Mouse (Mus musculus) midbrain, postnatal 0 days (tissue): Measurements from ENCODE around the gene Scn7a. TPM values are rescaled to one million over a fixed set of nuclear protein-coding genes. Genes with fewer than 3 reads are reported as not detected.

ENCODE experiments used
- ATAC-seq: fragments of 200-750 bp; cut with Nextera tagmentation; 2 replicates; pipeline ENCODE4 v1.8.0; 2017; ENCODE audit warnings: moderate number of reproducible peaks, mild to moderate bottlenecking, moderate TSS enrichment, moderate library complexity; ENCODE audit not compliant: low FRiP score
- DNase-seq: peaks from one replicate; pipeline ENCODE4 v3.0.0-alpha.2; 2015; ENCODE audit warnings: low spot score
- H3K27ac ChIP-seq: fragments of 300-500 bp; sonication (generic); 2 replicates; pipeline ENCODE4 v1.5.1; 2014; ENCODE audit warnings: low read depth, mild to moderate bottlenecking, low read length, mixed read lengths
- H3K27me3 ChIP-seq: fragments of 300-500 bp; sonication (generic); 2 replicates; pipeline ENCODE4 v1.6.1; 2014; ENCODE audit warnings: low read length, control low read depth, mixed read lengths; ENCODE audit not compliant: insufficient read depth
- H3K36me3 ChIP-seq: fragments of 300-500 bp; sonication (generic); 2 replicates; pipeline ENCODE4 v1.6.1; 2014; ENCODE audit warnings: low read length, control low read depth, mixed read lengths; ENCODE audit not compliant: insufficient read depth
- H3K4me1 ChIP-seq: fragments of 300-500 bp; sonication (generic); 2 replicates; pipeline ENCODE4 v1.6.1; 2014; ENCODE audit warnings: mild to moderate bottlenecking, control low read depth, antibody characterized with exemption, low read length, mixed read lengths; ENCODE audit not compliant: insufficient read depth
- H3K4me2 ChIP-seq: fragments of 300-500 bp; sonication (generic); 2 replicates; pipeline ENCODE4 v1.6.1; 2014; ENCODE audit warnings: low read depth, mild to moderate bottlenecking, low read length, mixed read lengths; ENCODE audit not compliant: poor library complexity, severe bottlenecking
- H3K4me3 ChIP-seq: fragments of 300-500 bp; sonication (generic); 2 replicates; pipeline ENCODE4 v1.5.1; 2014; ENCODE audit warnings: low read depth, mild to moderate bottlenecking, low read length, moderate library complexity
- H3K9ac ChIP-seq: fragments of 300-500 bp; sonication (generic); replicated peaks from 2 replicates; pipeline ENCODE4 v1.6.1; 2014; ENCODE audit warnings: mild to moderate bottlenecking, low read length, moderate library complexity, mixed read lengths; ENCODE audit not compliant: poor library complexity, severe bottlenecking
- H3K9me3 ChIP-seq: fragments of 300-500 bp; sonication (generic); 2 replicates; pipeline ENCODE4 v1.6.1; 2016; ENCODE audit warnings: low read length, control low read depth
- CTCF ChIP-seq: IDR thresholded peaks from 2 replicates; pipeline ENCODE4 v1.5.1; 2016; ENCODE audit warnings: antibody characterized with exemption, mild to moderate bottlenecking
- WGBS: fragments of 180-500 bp; shearing (Covaris S2); extraction: QIAGEN DNeasy Blood & Tissue Kit; methylation state at CpG from one replicate; pipeline ENCODE4 v1.1.7; 2014; 5-methylcytosine and 5-hydroxymethylcytosine counted together
- polyA plus RNA-seq: library from polyadenylated mRNA; unstranded; fragments of >200 nt; fragmentation: Nextera tagmentation; extraction: Ambion mirVana; gene quantifications from 2 replicates; pipeline ENCODE4 v1.2.1, GENCODE M21; 2015
- total RNA-seq: library from RNA; depleted of rRNA; stranded (reverse); fragments of >200 nt; gene quantifications from 2 replicates; pipeline ENCODE4 v1.2.3, GENCODE M21; 2014

Gene Scn7a
- total and polyA plus RNA-seq, 2 experiments from 2014 or later = 0.27 to 0.55 TPM

DNA sequence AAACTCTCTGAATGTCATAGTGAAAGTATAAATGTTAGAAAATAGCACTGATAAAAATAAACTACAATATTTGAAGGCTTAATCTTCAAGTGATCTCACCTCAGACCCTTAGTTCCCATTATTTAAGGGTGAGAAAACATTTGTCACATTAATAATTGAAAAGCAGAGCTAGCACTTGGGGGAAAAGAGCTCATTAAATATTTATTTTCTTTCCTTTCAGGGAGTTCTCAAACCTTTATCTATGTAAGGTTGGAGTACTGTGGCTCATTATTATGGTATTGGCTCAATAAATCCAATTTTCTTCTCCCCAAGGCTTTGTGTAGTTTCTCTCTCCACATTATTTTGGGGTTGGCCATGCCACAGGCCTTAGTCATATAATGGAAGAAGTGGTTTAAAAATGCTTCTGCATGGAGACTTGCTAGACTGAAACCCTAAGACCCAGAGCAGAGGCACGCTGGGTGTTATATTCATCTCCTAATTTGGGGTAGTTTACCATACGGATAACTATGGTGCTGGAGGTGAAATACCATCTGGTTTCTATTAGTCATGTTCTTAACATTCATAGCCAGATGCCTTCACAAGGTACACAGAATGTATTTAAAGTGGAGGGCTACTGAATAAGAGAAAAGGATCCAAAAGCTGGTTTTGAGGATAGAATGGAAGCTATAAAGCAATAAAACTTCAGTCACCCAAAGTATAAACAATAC is 57.7 kb downstream of the Scn7a start:
- Histone ChIP-seq H3K27ac (no peak overlapping the region), H3K4me2 (no peak overlapping the region), H3K27me3 (no peaks in the 10 kb centered on the region), H3K36me3 (no peaks in the 10 kb centered on the region), H3K4me1 (no peaks in the 10 kb centered on the region), H3K9ac (no peak overlapping the region), H3K9me3 (no peaks in the 10 kb centered on the region), H3K4me3 (no peak overlapping the region)
- ATAC-seq (no peak), DNase-seq (no peak)
- 45% methylated on average over 2 of the region's 2 CpGs for WGBS
- TF ChIP-seq CTCF = no peak

DNA sequence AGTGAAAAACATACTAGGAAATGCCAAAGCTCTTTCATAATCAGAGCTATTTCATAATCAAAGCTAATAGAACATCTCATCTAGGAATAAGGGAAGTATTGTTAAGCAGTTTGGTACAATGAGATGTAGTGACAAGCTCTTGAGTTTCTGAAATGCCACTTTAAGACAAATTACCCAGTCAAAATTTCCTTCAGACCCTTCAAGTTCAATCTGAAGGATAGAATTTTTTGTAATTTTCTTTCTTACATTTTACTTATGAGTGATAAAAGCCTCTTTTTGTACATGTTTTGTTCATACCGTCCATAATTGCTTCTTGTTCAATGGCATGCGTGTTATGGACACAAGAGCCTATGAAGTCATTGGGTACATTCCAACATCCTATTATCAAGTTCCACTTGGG is 72.6 kb downstream of the Scn7a start:
- Histone ChIP-seq H3K27me3 (no peaks in the 10 kb centered on the region), H3K9me3 (no peaks in the 10 kb centered on the region), H3K27ac (no peak overlapping the region), H3K9ac (no peak overlapping the region), H3K36me3 (no peaks in the 10 kb centered on the region), H3K4me3 (no peak overlapping the region), H3K4me1 (no peaks in the 10 kb centered on the region), H3K4me2 (no peak overlapping the region)
- ATAC-seq = no peak
- no peak for TF ChIP-seq CTCF
- DNase-seq = no peak
- WGBS = 87% methylated on average over 2 of the region's 2 CpGs

DNA sequence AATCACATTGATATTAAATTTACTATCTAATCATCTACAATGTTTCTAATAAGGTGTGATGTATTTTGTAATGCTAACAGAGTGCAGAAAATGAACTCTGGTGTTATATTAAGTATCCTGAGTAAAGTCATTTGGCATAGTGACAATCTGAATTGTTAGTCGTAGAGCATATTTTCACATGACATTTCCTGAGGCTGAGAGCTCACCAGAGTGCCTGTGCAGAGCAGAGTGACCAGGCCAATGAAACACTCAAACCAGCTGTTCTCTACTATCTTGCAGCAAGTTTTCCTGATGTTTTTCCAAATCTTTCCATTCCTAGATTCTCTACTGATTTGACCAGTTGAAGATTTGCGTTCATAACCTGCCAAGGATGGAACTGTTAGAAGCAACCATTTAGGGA is 92.4 kb downstream of the Scn7a start:
- no peaks in the 10 kb centered on the region for H3K36me3 ChIP-seq
- DNase-seq (no peak), ATAC-seq (no peak)
- H3K9ac ChIP-seq = no peak overlapping the region
- no peak overlapping the region for H3K27ac ChIP-seq
- no peaks in the 10 kb centered on the region for H3K4me1 ChIP-seq
- H3K27me3 ChIP-seq = no peaks in the 10 kb centered on the region
- H3K4me3 ChIP-seq = no peak overlapping the region
- no peaks in the 10 kb centered on the region for H3K9me3 ChIP-seq
- TF ChIP-seq CTCF = no peak
- WGBS = 79% methylated on average over 2 of the region's 2 CpGs
- H3K4me2 ChIP-seq = no peak overlapping the region

DNA sequence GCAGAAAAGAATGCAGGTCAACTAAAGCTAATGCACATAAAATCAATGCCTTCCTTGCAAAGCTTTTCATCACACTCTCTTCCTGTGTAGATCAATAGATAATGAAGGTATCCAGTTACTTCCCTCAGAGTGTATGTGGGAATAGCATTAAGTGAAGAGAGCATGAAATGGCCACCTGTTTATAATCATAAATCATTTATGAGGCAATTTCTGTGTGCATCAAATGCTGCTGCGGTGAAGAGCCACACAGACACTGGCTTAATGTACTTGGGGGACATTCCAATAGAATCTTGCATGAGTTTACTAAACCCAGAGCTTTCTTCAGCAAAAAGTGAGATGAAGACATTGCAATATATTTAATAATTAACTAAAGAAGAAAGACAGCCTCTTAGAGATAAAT is 122.7 kb downstream of the Scn7a start:
- Histone ChIP-seq H3K27me3 (no peaks in the 10 kb centered on the region), H3K4me1 (no peaks in the 10 kb centered on the region), H3K4me2 (no peak overlapping the region), H3K9me3 (no peaks in the 10 kb centered on the region), H3K9ac (no peak overlapping the region), H3K27ac (no peak overlapping the region), H3K4me3 (no peak overlapping the region), H3K36me3 (no peaks in the 10 kb centered on the region)
- DNase-seq = no peak
- no peak for ATAC-seq
- WGBS = 65% methylated on average over 1 of the region's 1 CpGs
- no peak for TF ChIP-seq CTCF

DNA sequence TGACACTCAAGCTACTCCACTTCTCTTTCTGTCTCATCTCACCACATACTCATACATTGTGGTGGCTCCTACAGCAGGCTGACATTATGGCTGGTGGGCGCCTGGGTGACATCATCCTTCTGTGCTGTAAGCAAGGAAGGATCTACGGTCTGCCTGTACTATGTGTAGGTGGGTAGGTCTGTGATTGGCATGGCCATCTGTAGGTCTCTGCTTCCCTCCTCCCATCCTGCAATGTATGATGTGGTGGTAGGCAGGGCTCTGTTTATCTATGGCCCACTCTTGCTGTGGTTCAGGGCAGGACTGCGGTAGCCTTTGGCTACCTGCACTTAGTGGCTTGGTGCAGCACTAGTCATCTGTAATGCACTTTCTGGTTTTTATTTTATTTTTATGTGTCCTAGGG is 128.3 kb downstream of the Scn7a start:
- Histone ChIP-seq H3K4me2 (no peak overlapping the region), H3K36me3 (no peaks in the 10 kb centered on the region), H3K4me1 (no peaks in the 10 kb centered on the region), H3K4me3 (no peak overlapping the region), H3K9ac (no peak overlapping the region), H3K27me3 (no peaks in the 10 kb centered on the region), H3K9me3 (no peaks in the 10 kb centered on the region), H3K27ac (no peak overlapping the region)
- 96% methylated on average over 3 of the region's 3 CpGs for WGBS
- DNase-seq (no peak), ATAC-seq (no peak)
- TF ChIP-seq CTCF = no peak

DNA sequence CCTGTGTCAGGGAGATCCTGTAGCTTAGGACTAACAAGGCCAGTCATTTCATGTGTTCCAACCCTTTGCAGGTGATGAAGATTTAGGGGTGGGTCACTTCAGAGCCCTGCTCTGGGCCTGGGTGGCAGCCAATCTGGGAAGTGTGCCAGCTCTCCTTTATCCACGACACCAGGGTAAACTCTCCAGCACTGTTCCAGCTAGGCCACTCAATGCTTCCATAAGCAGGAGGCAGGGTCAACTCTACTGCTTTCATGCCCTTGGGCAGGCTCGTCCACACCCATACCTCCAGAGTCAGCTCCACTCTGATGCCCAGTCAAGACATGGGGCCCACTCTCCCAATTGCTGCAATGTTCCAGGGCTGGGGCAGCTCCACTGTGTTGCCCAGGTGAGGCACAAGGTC is 129.3 kb downstream of the Scn7a start:
- ATAC-seq (no peak), DNase-seq (no peak)
- no peaks in the 10 kb centered on the region for H3K9me3 ChIP-seq
- H3K27ac ChIP-seq = no peak overlapping the region
- H3K9ac ChIP-seq = no peak overlapping the region
- no peaks in the 10 kb centered on the region for H3K27me3 ChIP-seq
- H3K4me3 ChIP-seq = no peak overlapping the region
- no peak for TF ChIP-seq CTCF
- H3K4me1 ChIP-seq = no peaks in the 10 kb centered on the region
- H3K4me2 ChIP-seq = no peak overlapping the region
- no peaks in the 10 kb centered on the region for H3K36me3 ChIP-seq
- WGBS = 74% methylated on average over 2 of the region's 2 CpGs
